Mouse (Mus musculus): ENCODE data around the gene Stk24. TPM values are rescaled to one million over a fixed set of nuclear protein-coding genes. Genes with fewer than 3 reads are reported as not detected.

The Stk24 gene
- polyA plus RNA-seq, 1 experiment: 7.8 TPM

DNA sequence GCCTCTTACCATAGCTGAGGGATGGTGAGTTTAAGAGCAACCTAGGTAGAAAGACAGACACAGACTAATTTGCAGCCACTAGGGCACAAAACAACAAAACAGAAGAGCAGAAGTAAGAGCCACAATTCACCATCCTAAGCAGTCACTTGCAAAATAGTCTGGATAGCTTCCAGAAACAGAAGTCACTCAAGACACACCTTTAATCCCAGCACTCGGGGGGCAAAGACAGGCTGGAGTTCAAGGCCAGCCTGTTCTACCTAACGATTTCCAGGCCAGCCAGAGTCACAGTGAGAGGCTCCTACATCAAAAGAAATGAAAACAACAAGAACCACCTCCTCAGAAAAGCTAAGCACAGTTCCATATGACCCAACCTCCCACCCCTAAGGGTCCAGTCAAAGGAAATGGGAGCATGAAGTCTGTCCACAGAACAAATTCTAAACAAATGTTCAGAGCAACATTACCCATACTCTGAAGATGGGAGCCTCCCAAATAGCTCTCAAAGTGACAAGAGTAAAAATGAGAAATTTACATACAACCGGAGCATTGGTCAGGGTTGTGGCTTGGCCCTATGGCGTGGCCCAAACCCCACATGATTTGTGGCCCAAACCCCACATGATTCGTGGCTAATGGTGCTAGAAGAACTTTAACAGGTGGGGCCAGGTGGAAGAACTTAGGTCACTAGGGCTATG is 50.3 kb downstream of the Stk24 start:
- Histone ChIP-seq H3K9me3 (ENCODE audit: control insufficient read depth, low read length) (no peaks in the 10 kb centered on the region), H3K4me3 (replicated peaks) (no peak overlapping the region), H3K4me1 (ENCODE audit: control insufficient read depth) (peaks cover 44% of the 10 kb centered on the region), H3K27me3 (ENCODE audit: control insufficient read depth) (no peaks in the 10 kb centered on the region), H3K36me3 (ENCODE audit: control insufficient read depth) (peaks cover 73% of the 10 kb centered on the region)
- TF ChIP-seq GATA1 (IDR thresholded peaks at IDR 0.05; ENCODE audit: low read length) (no peak), TAL1 (IDR thresholded peaks at IDR 0.05; ENCODE audit: low read length) (no peak)

- TF ChIP-seq GATA1 (IDR thresholded peaks at IDR 0.05; ENCODE audit: low read length) (no peak), TAL1 (IDR thresholded peaks at IDR 0.05; ENCODE audit: low read length) (no peak)
- Histone ChIP-seq H3K27me3 (ENCODE audit: control insufficient read depth) (no peaks in the 10 kb centered on the region), H3K36me3 (ENCODE audit: control insufficient read depth) (peaks cover 71% of the 10 kb centered on the region), H3K4me1 (ENCODE audit: control insufficient read depth) (peaks cover 49% of the 10 kb centered on the region), H3K4me3 (replicated peaks) (no peak overlapping the region), H3K9me3 (ENCODE audit: control insufficient read depth, low read length) (no peaks in the 10 kb centered on the region)
Measured at GRCm38 (mm10) chr14:121328878-121329277, 50.9 kb downstream of the Stk24 start.

- TF ChIP-seq GATA1 (IDR thresholded peaks at IDR 0.05; ENCODE audit: low read length) (no peak), TAL1 (IDR thresholded peaks at IDR 0.05; ENCODE audit: low read length) (no peak)
- Histone ChIP-seq H3K9me3 (ENCODE audit: control insufficient read depth, low read length) (no peaks in the 10 kb centered on the region), H3K4me3 (replicated peaks) (no peak overlapping the region), H3K27me3 (ENCODE audit: control insufficient read depth) (no peaks in the 10 kb centered on the region), H3K4me1 (ENCODE audit: control insufficient read depth) (peaks cover 55% of the 10 kb centered on the region), H3K36me3 (ENCODE audit: control insufficient read depth) (peaks cover 67% of the 10 kb centered on the region)
Measured at GRCm38 (mm10) chr14:121326432-121326831, 53.4 kb downstream of the Stk24 start.

DNA sequence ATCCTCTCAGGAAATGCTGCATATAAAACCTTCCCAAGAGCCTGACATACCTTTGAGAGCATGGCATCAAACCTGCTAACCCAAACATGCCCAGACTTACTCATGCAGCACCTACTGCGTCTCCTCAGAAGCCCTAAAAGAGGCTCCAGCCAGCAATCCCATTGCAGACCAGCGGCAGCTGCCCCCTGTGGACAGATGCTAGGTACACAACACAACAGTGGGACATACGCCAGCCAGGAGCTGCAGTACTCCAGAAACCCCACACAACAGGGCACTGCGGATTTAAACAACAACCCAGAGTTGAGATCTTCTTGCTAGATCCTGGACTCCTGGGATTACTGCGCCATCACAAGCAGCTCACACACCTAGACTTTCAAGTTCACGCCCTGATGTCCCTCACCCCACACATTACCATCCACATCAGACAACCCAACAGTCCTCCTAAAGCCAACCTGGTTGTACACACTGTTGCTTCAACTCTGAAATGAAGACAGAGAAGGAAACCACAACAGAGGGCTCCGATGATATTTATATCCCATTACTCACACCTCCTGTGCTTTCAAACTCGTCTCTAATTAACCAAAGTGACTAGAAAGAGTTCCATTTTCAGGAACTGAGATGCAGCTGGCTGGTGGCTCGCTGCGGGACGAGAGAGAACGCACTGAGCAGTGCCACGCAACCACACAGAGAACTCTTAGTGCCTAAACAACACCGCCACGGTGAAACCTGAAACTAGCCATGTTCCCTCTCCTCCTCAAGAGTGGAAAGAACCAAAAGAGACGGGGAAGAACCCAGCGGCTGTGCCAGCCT is 55.1 kb downstream of the Stk24 start:
- Histone ChIP-seq H3K4me3 (replicated peaks) (no peak overlapping the region), H3K9me3 (ENCODE audit: control insufficient read depth, low read length) (no peaks in the 10 kb centered on the region), H3K27me3 (ENCODE audit: control insufficient read depth) (no peaks in the 10 kb centered on the region), H3K4me1 (ENCODE audit: control insufficient read depth) (peaks cover 48% of the 10 kb centered on the region), H3K36me3 (ENCODE audit: control insufficient read depth) (peaks cover 51% of the 10 kb centered on the region)
- no peak for TF ChIP-seq TAL1 (IDR thresholded peaks at IDR 0.05; ENCODE audit: low read length)

DNA sequence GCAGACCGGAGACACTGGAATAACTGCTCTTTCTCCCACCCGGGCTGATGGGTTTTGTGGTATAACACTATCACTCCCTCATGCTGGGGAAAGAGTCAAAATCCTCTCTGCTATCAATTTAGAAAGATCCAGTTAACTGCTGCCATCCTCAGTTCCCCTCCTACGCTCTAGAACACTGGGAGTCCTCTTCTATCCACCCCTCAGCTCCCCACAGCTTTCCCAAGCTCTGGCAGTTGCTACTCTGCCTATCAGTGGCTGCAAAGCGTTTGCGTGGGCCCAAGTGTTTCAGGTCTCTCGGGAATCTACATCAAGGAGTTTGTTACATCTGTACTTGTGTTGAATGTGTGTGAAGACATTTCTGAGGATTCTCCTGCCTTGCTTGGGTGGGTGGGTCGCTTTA is 57.2 kb downstream of the Stk24 start:
- Histone ChIP-seq H3K27me3 (ENCODE audit: control insufficient read depth) (no peaks in the 10 kb centered on the region), H3K9me3 (ENCODE audit: control insufficient read depth, low read length) (no peaks in the 10 kb centered on the region), H3K36me3 (ENCODE audit: control insufficient read depth) (peaks cover 42% of the 10 kb centered on the region), H3K4me3 (replicated peaks) (no peak overlapping the region), H3K4me1 (ENCODE audit: control insufficient read depth) (peaks cover 50% of the 10 kb centered on the region)
- TF ChIP-seq GATA1 (IDR thresholded peaks at IDR 0.05; ENCODE audit: low read length): no peak
- TF ChIP-seq TAL1 (IDR thresholded peaks at IDR 0.05; ENCODE audit: low read length): no peak

DNA sequence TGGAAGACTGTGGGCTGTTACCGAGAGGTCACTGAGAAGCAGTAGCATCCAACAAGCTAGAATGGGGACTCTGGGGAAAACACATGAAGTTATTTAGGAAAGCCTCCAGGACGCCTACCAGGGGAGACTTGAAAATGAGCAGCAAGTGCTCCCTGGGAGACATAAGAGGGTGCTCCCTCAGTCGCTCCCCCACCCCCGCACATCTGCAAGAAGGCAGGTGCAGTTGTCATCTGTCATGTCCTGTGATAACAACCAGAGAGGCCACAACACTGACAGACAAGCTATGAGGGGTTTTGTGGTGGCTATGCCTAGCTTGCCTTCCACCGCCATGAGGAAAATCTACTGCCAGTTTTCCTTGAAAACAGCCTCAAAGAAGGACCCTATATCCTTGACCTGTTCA is 57.7 kb downstream of the Stk24 start:
- H3K27me3 ChIP-seq (ENCODE audit: control insufficient read depth): no peaks in the 10 kb centered on the region
- no peaks in the 10 kb centered on the region for H3K9me3 ChIP-seq (ENCODE audit: control insufficient read depth, low read length)
- peaks cover 49% of the 10 kb centered on the region for H3K4me1 ChIP-seq (ENCODE audit: control insufficient read depth)
- TF ChIP-seq TAL1 (IDR thresholded peaks at IDR 0.05; ENCODE audit: low read length) (no peak), GATA1 (IDR thresholded peaks at IDR 0.05; ENCODE audit: low read length) (no peak)
- H3K36me3 ChIP-seq (ENCODE audit: control insufficient read depth): peaks cover 40% of the 10 kb centered on the region
- no peak overlapping the region for H3K4me3 ChIP-seq (replicated peaks)

DNA sequence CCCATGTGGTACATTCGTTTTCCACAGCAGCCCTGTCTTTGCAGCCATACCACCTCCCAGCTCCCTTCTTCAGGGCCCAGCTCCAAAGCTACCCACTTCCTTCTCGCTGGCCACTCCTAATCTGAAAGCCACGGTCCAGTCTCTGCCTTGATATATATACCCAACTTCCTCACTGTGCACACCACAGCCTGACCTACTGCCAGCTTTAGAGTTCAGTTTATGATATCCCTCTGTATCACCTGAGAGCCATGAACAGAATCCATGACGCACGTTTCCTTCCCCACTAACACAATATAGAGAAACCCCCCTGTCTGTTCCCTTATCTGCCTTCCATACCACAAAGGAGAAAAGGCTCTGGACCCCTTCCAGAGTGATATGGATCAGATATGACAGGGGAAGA is 61.4 kb downstream of the Stk24 start:
- Histone ChIP-seq H3K4me1 (ENCODE audit: control insufficient read depth) (peaks cover 34% of the 10 kb centered on the region), H3K9me3 (ENCODE audit: control insufficient read depth, low read length) (no peaks in the 10 kb centered on the region), H3K36me3 (ENCODE audit: control insufficient read depth) (peaks cover 40% of the 10 kb centered on the region), H3K4me3 (replicated peaks) (no peak overlapping the region), H3K27me3 (ENCODE audit: control insufficient read depth) (no peaks in the 10 kb centered on the region)
- no peak for TF ChIP-seq TAL1 (IDR thresholded peaks at IDR 0.05; ENCODE audit: low read length)
- no peak for TF ChIP-seq GATA1 (IDR thresholded peaks at IDR 0.05; ENCODE audit: low read length)

- Histone ChIP-seq H3K4me1 (ENCODE audit: control insufficient read depth) (peaks cover 29% of the 10 kb centered on the region), H3K36me3 (ENCODE audit: control insufficient read depth) (peaks cover 37% of the 10 kb centered on the region)
Measured at GRCm38 (mm10) chr14:121317312-121317671, 62.5 kb downstream of the Stk24 start.

DNA sequence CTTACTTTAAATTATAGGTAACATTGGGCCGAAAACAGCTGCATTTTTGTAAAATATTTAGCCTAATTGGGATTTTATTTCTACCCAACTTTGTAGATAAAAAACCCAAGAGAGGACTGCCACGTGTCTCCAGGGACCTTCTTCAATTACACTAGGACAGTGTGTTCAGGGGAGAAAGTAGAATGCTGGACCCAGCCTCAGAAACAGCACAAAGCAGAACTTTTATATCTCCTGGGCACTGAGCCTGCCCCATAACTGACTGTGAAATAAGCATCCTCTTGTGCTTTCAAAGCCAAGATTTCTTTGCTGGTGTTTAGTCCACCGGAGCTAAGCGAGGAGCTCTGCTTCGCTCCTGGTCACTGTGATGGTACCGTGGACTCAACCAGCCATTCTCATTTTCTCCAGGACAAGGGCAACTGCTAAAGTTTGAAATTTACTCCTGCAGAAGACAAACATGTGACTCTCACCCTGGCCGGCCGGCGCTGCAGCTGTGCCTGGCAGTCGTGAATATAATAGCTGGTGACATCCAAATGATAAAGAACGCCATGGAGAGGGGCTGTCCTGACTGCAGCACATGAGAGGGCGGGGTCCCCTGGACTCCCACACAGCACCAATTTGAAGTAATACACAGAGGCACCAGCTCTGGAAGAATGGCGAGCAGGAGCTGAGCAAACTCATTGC is 63.0 kb downstream of the Stk24 start:
- no peak for TF ChIP-seq GATA1 (IDR thresholded peaks at IDR 0.05; ENCODE audit: low read length)
- no peak for TF ChIP-seq TAL1 (IDR thresholded peaks at IDR 0.05; ENCODE audit: low read length)
- peaks cover 35% of the 10 kb centered on the region for H3K36me3 ChIP-seq (ENCODE audit: control insufficient read depth)
- H3K4me1 ChIP-seq (ENCODE audit: control insufficient read depth): peaks cover 31% of the 10 kb centered on the region
- H3K9me3 ChIP-seq (ENCODE audit: control insufficient read depth, low read length): no peaks in the 10 kb centered on the region
- no peak overlapping the region for H3K4me3 ChIP-seq (replicated peaks)
- no peaks in the 10 kb centered on the region for H3K27me3 ChIP-seq (ENCODE audit: control insufficient read depth)

More at GRCm38 (mm10) chr14:121317312-121317671, 62.5 kb downstream of the Stk24 start:
- no peak overlapping the region for H3K4me3 ChIP-seq (replicated peaks)
- no peak for TF ChIP-seq GATA1 (IDR thresholded peaks at IDR 0.05; ENCODE audit: low read length)
- H3K27me3 ChIP-seq (ENCODE audit: control insufficient read depth): no peaks in the 10 kb centered on the region
- no peaks in the 10 kb centered on the region for H3K9me3 ChIP-seq (ENCODE audit: control insufficient read depth, low read length)
